Mouse (Mus musculus): ENCODE results near the gene Bdh2. TPM values are rescaled to one million over a fixed set of nuclear protein-coding genes. Genes with fewer than 3 reads are reported as not detected.

Bdh2 gene
- 3.3 and 5.2 TPM in 2 replicates for polyA plus RNA-seq (2021; fragmentation: Nextera tagmentation)
- long read RNA-seq, experiment 1, partial matches to known transcripts = 0 of 4 reads
- long read RNA-seq, experiment 1, other reads (novel, unspliced or antisense) = 1 of 4 reads
- long read RNA-seq, experiment 2, partial matches to known transcripts = 0 of 5 reads
- long read RNA-seq, experiment 2, other reads (novel, unspliced or antisense) = 2 of 5 reads

DNA sequence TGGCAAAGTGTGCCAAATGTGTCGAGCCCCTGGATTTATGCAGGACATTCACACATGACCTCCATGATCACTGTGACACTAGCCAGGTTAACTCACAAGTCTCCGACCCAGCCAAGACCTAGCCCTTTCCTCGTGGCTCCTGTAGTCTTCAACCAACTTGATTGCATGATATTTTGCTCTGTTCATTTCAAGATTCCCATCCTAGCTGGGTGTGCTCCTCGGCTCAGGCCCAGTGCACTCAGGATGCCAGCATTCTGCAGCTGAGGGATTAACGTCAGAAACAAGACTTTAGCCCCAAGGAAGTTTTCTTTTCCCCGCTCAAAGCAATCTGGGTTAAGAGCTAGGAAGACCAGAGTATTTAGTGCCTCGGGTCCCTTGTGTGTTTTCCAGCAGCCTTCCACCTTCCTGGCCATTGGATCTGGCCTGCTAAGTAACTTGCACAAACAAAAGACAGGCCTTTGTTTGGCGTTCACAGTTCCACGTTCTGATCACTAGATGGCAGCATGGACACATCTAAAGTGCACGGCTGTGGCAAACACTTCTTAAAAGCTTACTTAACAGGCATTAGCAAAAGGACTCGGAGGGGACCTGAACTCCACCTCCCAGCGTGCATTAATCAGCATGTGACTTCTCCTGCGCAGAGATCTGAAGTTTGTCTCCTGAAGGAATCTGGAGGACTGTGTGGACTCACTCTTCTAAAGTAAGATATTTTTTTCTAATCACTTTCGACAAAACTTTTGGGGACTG is at the start of gene Bdh2:
Gene Bdh2 (plus strand): TSS at position 553 of the 747 bp plus-strand sequence.

DNA sequence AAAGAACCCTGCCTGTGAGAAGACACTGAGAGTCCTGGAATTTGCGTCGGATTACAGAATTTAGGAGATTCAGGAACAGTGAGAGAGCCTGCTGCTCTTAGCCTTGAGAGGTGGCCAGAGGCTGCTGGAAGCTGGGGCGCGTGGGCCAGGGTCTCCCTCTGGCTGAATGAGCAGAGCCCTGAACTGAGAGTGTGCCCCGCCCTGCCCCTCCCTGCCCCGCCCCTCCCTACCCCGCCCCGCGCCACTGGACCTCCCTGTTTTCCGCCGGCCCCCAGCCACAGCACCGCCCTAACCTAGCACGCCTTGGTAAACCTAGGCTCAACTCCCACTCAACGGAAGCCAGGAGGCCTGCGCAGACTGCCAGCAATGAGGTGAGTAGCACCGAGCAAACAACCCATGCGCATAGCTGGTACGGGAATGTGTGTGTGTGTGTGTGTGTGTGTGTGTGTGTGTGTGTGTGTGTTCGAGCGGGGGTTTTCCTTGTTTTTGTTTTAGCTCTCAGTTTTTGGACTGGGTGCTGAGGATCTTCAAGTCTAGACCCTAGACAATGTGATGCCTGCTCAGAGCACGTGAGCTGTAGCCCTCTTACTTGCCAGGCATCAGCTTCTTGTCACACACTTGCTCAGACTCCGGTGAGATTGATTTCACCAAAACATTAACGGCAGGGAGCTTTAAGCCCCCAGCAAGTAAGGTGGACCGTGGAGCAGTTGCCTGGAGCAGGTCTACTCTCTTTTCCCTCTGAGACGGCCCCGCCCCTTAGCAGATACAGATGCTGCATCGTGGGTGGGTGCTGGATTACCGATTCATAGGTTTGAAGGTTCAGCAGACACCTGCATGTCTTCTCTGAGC is 26.6 kb downstream of the Bdh2 start, which contains the start of gene Slc9b2:
Gene Slc9b2 (plus strand): TSS at position 290 of the 849 bp plus-strand sequence.

DNA sequence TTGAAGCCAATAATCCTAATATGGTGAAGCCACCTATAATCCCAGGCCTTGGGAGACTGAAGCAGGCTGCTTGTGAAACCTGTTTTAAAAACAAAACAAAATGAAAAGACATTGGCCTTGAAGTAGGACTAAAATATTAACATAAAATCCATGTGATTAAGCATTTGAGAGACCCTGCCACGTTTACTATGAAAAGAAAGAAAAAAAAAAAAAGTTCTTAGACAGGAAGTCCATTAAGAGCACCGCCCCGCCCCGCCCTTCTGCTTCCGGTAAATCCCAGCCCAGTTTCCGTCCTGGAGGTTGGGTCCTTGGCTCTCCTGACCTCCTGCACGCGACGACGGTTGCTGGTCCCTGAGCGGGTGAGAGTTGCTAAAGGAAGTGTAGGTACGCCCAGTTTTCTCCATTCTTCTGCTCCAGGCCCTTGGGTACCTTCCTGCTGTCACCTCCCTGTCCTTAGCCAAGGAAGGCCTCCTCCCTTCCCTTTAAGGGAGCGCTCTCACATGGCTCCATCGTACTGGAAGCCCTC is 66.8 kb downstream of the Bdh2 start, which contains the start of gene Slc9b1:
Gene Slc9b1 (plus strand): TSS at position 291 of the 526 bp plus-strand sequence.

Other genes with a start within 250 kb of the Bdh2 start
- gene Cenpe, start 68.7 kb upstream of the Bdh2 start, polyA plus RNA-seq (2021; fragmentation: Nextera tagmentation) = 0.20 and 0.21 TPM in 2 replicates
- 1.7 and 2.0 TPM in 2 replicates for gene Slc9b2, start 26.5 kb downstream of the Bdh2 start, polyA plus RNA-seq (2021; fragmentation: Nextera tagmentation)
- gene Slc9b1, start 66.8 kb downstream of the Bdh2 start, polyA plus RNA-seq (2021; fragmentation: Nextera tagmentation) = 0.14 TPM in 1 of 2 replicates, not detected in the other
- gene Cisd2, start 142.7 kb downstream of the Bdh2 start, polyA plus RNA-seq (2021; fragmentation: Nextera tagmentation) = 35.9 and 40.8 TPM in 2 replicates
- gene Ube2d3, start 156.9 kb downstream of the Bdh2 start, polyA plus RNA-seq (2021; fragmentation: Nextera tagmentation) = 156 and 166 TPM in 2 replicates
- gene Manba, start 204.4 kb downstream of the Bdh2 start, polyA plus RNA-seq (2021; fragmentation: Nextera tagmentation) = 3.6 and 3.8 TPM in 2 replicates